Comparison of ENCODE assay signal across 29 mouse cellular contexts in genomic region chr2:103659167-103659566, GRCm38 (mm10).
DNase-seq lines count a peak whose midpoint lies in the region; ATAC-seq lines count a peak whose summit lies in the region.
"Had no signal": no experiment of that assay in that cellular context is flagged by ENCODE, and none has a peak within 500 bp of the region (broad histone marks: within the 10 kb centered on the region; RNA-seq: fewer than 3 reads in every experiment).

No protein-coding gene starts in this region.

- no peak for ATAC-seq in heart, embryonic 16.5 days (replicated peaks; ENCODE audit: extremely low read depth, insufficient read depth, low FRiP score)
- no peak for ATAC-seq in midbrain, embryonic 15.5 days (replicated peaks)
- no peak for ATAC-seq in granulocyte monocyte progenitor cell, adult 5-6 weeks (replicated peaks; ENCODE audit: poor library complexity, severe bottlenecking)
- ATAC-seq: forebrain, embryonic 13.5 days; Patski had no signal

- 48% methylated on average over 4 of the region's 4 CpGs for WGBS in heart, embryonic 16.5 days
- WGBS in midbrain, embryonic 10.5 days, result 94% methylated on average over 4 of the region's 4 CpGs
- WGBS in midbrain, embryonic 15.5 days, result 87% methylated on average over 4 of the region's 4 CpGs

- no peaks in the 10 kb centered on the region for H3K36me3 ChIP-seq in heart, embryonic 16.5 days (ENCODE audit: control insufficient read depth, insufficient read depth)
- no peaks in the 10 kb centered on the region for H3K36me3 ChIP-seq in midbrain, embryonic 10.5 days
- no peaks in the 10 kb centered on the region for H3K36me3 ChIP-seq in midbrain, embryonic 15.5 days (replicated peaks)
- H3K36me3 ChIP-seq: embryonic facial prominence, embryonic 10.5 days; embryonic facial prominence, embryonic 15.5 days; G1E; hindbrain, embryonic 15.5 days; limb, embryonic 13.5 days; lung, embryonic 15.5 days; stomach, embryonic 15.5 days had no signal

- 0 out of 2 replicates have a peak overlapping the region, but pooled peaks have one; percentile 1 for H3K27ac ChIP-seq in heart, embryonic 16.5 days (ENCODE audit: low read length)
- H3K27ac ChIP-seq in midbrain, embryonic 10.5 days (replicated peaks), result peak overlapping the region; percentile 83
- H3K27ac ChIP-seq in midbrain, embryonic 15.5 days, result no peak overlapping the region
- H3K27ac ChIP-seq: embryonic facial prominence, embryonic 10.5 days; embryonic facial prominence, embryonic 15.5 days; forebrain, embryonic 13.5 days; heart, adult 2 months; layer of hippocampus, adult 2 months; left cerebral cortex, adult 2 months; limb, embryonic 13.5 days; lung, embryonic 15.5 days; stomach, embryonic 15.5 days had no signal

- peaks cover 62% of the 10 kb centered on the region for H3K4me1 ChIP-seq in heart, embryonic 16.5 days (ENCODE audit: control insufficient read depth, insufficient read depth, low read length)
- peaks cover 66% of the 10 kb centered on the region for H3K4me1 ChIP-seq in midbrain, embryonic 10.5 days
- H3K4me1 ChIP-seq in midbrain, embryonic 15.5 days, result peaks cover 19% of the 10 kb centered on the region
- H3K4me1 ChIP-seq: stomach, embryonic 15.5 days had no signal

- intact Hi-C loops in heart, postnatal 25 days (cut with DNase I), result no loop called here

- no peak overlapping the region for H3K4me3 ChIP-seq in heart, embryonic 16.5 days (ENCODE audit: low read length)
- H3K4me3 ChIP-seq in midbrain, embryonic 10.5 days, result no peak overlapping the region
- no peak overlapping the region for H3K4me3 ChIP-seq in midbrain, embryonic 15.5 days
- H3K4me3 ChIP-seq: embryonic facial prominence, embryonic 10.5 days; embryonic facial prominence, embryonic 15.5 days; forebrain, embryonic 13.5 days; heart, adult 2 months; hindbrain, embryonic 15.5 days; layer of hippocampus, adult 2 months; left cerebral cortex, adult 2 months; limb, embryonic 13.5 days; lung, embryonic 15.5 days; stomach, embryonic 15.5 days had no signal

- H3K4me2 ChIP-seq in heart, embryonic 16.5 days (ENCODE audit: low read depth, low read length), result no peak overlapping the region
- no peak overlapping the region for H3K4me2 ChIP-seq in midbrain, embryonic 15.5 days
- H3K4me2 ChIP-seq: embryonic facial prominence, embryonic 15.5 days; forebrain, embryonic 13.5 days; hindbrain, embryonic 15.5 days; limb, embryonic 13.5 days; liver, embryonic 11.5 days; lung, embryonic 15.5 days; stomach, embryonic 15.5 days had no signal

- no peaks in the 10 kb centered on the region for H3K27me3 ChIP-seq in heart, embryonic 16.5 days (ENCODE audit: control insufficient read depth, insufficient read depth, low read length)
- H3K27me3 ChIP-seq in midbrain, embryonic 10.5 days (ENCODE audit: low read depth, poor library complexity, severe bottlenecking), result peaks cover 9% of the 10 kb centered on the region; the same call in 1 of the 2 replicates
- H3K27me3 ChIP-seq in midbrain, embryonic 15.5 days (replicated peaks), result no peaks in the 10 kb centered on the region
- H3K27me3 ChIP-seq: embryonic facial prominence, embryonic 15.5 days; forebrain, embryonic 13.5 days; hindbrain, embryonic 15.5 days; limb, embryonic 13.5 days; lung, embryonic 15.5 days; Patski; stomach, embryonic 15.5 days had no signal

- H3K9me3 ChIP-seq in heart, embryonic 16.5 days (replicated peaks; ENCODE audit: control insufficient read depth, low read length), result no peaks in the 10 kb centered on the region
- no peaks in the 10 kb centered on the region for H3K9me3 ChIP-seq in midbrain, embryonic 10.5 days (replicated peaks)
- H3K9me3 ChIP-seq in midbrain, embryonic 15.5 days, result no peaks in the 10 kb centered on the region
- H3K9me3 ChIP-seq: embryonic facial prominence, embryonic 10.5 days; embryonic facial prominence, embryonic 15.5 days; forebrain, embryonic 13.5 days; G1E; hindbrain, embryonic 15.5 days; limb, embryonic 13.5 days; lung, embryonic 15.5 days; stomach, embryonic 15.5 days had no signal

- no peak overlapping the region; the same call in 1 of the 2 replicates for H3K9ac ChIP-seq in heart, embryonic 16.5 days (ENCODE audit: low read length)
- H3K9ac ChIP-seq in midbrain, embryonic 15.5 days, result no peak overlapping the region
- H3K9ac ChIP-seq: embryonic facial prominence, embryonic 15.5 days; forebrain, embryonic 13.5 days; hindbrain, embryonic 15.5 days; limb, embryonic 13.5 days; lung, embryonic 15.5 days; stomach, embryonic 15.5 days had no signal

- DNase-seq in heart, adult 11 months, result peak; percentile 84
- no peak for DNase-seq in heart, adult 18-20 months
- DNase-seq in heart, postnatal 25 days (ENCODE audit: low spot score), result no peak
- no peak for DNase-seq in midbrain, embryonic 10.5 days (ENCODE audit: low spot score)
- DNase-seq: adrenal gland, postnatal 10 days; cerebellum, adult 8-10 months; cerebellum, postnatal 25 days; gastrocnemius, postnatal 14 days; heart, adult 2 months; kidney, adult 2 months; kidney, postnatal 36 days; midbrain, embryonic 14.5 days; right cerebral cortex, postnatal 25 days; thymus, postnatal 14 days had no signal
